Mouse (Mus musculus) liver, adult 2 months (tissue): ENCODE measurements around the gene Sbno1. TPM values are rescaled to one million over a fixed set of nuclear protein-coding genes. Genes with fewer than 3 reads are reported as not detected.

Experiments used
- DNase-seq: peaks from one replicate; pipeline ENCODE4 v3.0.0-alpha.2; 2011; ENCODE audit warnings: low read depth, low spot score; ENCODE audit errors: extremely low read depth
- H3K27ac ChIP-seq: fragments of 200-500 bp; replicated peaks from 2 replicates; pipeline ENCODE4 v1.5.1; 2012; ENCODE audit warnings: low read depth, mild to moderate bottlenecking, control low read depth, inconsistent platforms, low read length; ENCODE audit not compliant: insufficient read depth
- H3K27me3 ChIP-seq: fragments of 200-500 bp; 2 replicates; pipeline ENCODE4 v1.6.1; 2012; ENCODE audit warnings: mild to moderate bottlenecking, moderate library complexity, low read length, inconsistent platforms; ENCODE audit not compliant: control insufficient read depth, insufficient read depth
- H3K36me3 ChIP-seq: fragments of 200-500 bp; 2 replicates; pipeline ENCODE4 v1.6.1; 2012; ENCODE audit warnings: low read length, inconsistent platforms; ENCODE audit not compliant: control insufficient read depth, insufficient read depth
- H3K4me1 ChIP-seq: fragments of 200-500 bp; 2 replicates; pipeline ENCODE4 v1.6.1; 2011; ENCODE audit warnings: low read length; ENCODE audit not compliant: control insufficient read depth, insufficient read depth
- H3K4me3 ChIP-seq: fragments of 200-500 bp; 2 replicates; pipeline ENCODE4 v1.5.1; 2011; ENCODE audit warnings: low read depth, mild to moderate bottlenecking, control low read depth, low read length, moderate library complexity; ENCODE audit not compliant: insufficient read depth
- H3K79me2 ChIP-seq: fragments of 200-500 bp; 2 replicates; pipeline ENCODE4 v1.6.1; 2012; ENCODE audit warnings: inconsistent platforms, mild to moderate bottlenecking, low read length, moderate library complexity; ENCODE audit not compliant: control insufficient read depth, insufficient read depth
- H3K9ac ChIP-seq: fragments of 200-500 bp; 2 replicates; pipeline ENCODE4 v1.6.1; 2012; ENCODE audit warnings: low read depth, mild to moderate bottlenecking, control low read depth, inconsistent platforms, low read length
- CTCF ChIP-seq: fragments of 200-500 bp; IDR thresholded peaks from 2 replicates; pipeline ENCODE4 v1.5.1; 2011; ENCODE audit warnings: low read depth, low read length, control low read depth
- POLR2A ChIP-seq: fragments of 200-500 bp; IDR thresholded peaks from 2 replicates; pipeline ENCODE4 v1.6.1; 2011; ENCODE audit warnings: low read length, control low read depth; ENCODE audit not compliant: insufficient read depth; ENCODE audit errors: extremely low read depth
- WGBS: fragments of 180-500 bp; shearing (Covaris S2); methylation state at CpG from one replicate; pipeline ENCODE4 v1.1.7; 2018; 5-methylcytosine and 5-hydroxymethylcytosine counted together
- polyA plus RNA-seq: library from polyadenylated mRNA; depleted of rRNA; stranded (reverse); fragments of >200 nt; gene quantifications from 2 replicates; pipeline ENCODE4 v1.2.3, GENCODE M21; 2012; rRNA removed
- total RNA-seq: library from RNA; depleted of rRNA; stranded (reverse); fragments of >200 nt; gene quantifications from 2 replicates; pipeline ENCODE4 v1.2.3, GENCODE M21; 2014; rRNA removed

Sbno1 gene
- total and polyA plus RNA-seq, 2 experiments: 7.2 to 33.1 TPM

DNA sequence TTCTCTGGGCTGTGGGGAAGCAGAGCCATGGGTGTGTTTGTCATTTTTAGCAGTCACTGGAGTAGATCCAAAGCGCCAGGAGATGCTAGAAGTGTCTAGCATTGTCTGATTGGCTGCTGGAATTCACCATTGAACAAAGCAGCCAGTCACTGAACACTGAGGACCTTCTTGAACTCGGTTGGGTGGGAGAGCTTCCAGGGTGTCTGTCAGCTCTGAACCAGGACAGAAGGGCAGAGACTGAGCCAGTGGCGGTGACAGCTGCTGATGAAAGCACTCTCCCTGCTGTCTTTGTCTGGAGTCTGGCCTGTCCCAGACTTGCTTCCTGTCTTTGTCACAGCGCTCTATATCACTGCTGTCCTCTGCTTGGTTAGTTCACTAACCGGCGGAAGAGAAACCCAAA is 91.4 kb downstream of the Sbno1 start:
- H3K4me1 ChIP-seq: no peaks in the 10 kb centered on the region
- H3K4me3 ChIP-seq: no peak overlapping the region
- H3K36me3 ChIP-seq: no peaks in the 10 kb centered on the region
- 69% methylated on average over 6 of the region's 6 CpGs for WGBS
- H3K27ac ChIP-seq: no peak overlapping the region
- no peak for TF ChIP-seq POLR2A
- TF ChIP-seq CTCF: no peak
- no peaks in the 10 kb centered on the region for H3K79me2 ChIP-seq
- no peaks in the 10 kb centered on the region for H3K27me3 ChIP-seq
- no peak for DNase-seq
- no peak overlapping the region for H3K9ac ChIP-seq

- 94% methylated on average over 6 of the region's 6 CpGs for WGBS
- Histone ChIP-seq H3K4me3 (no peak overlapping the region), H3K4me1 (peaks cover 6% of the 10 kb centered on the region), H3K27ac (no peak overlapping the region), H3K9ac (no peak overlapping the region), H3K79me2 (no peaks in the 10 kb centered on the region; the same call in 1 of the 2 replicates), H3K27me3 (no peaks in the 10 kb centered on the region), H3K36me3 (no peaks in the 10 kb centered on the region)
- TF ChIP-seq CTCF: no peak
- no peak for TF ChIP-seq POLR2A
- DNase-seq: no peak
These were observed 95.7 kb downstream of the Sbno1 start for GRCm38 (mm10) chr5:124330086-124330485.

- peak within 1 kb of the TSS; percentile 84 for H3K27ac ChIP-seq
- peak within 1 kb of the TSS; percentile 83 for H3K9ac ChIP-seq
- no peak for TF ChIP-seq CTCF
- TF ChIP-seq POLR2A: peak; percentile 99
- no peaks in the 10 kb centered on the region; the same call in 1 of the 2 replicates for H3K79me2 ChIP-seq
- under 1% methylated on average over 72 of the region's 72 CpGs for WGBS
- H3K36me3 ChIP-seq: no peaks in the 10 kb centered on the region
- peaks cover 6% of the 10 kb centered on the region for H3K4me1 ChIP-seq
- no peaks in the 10 kb centered on the region for H3K27me3 ChIP-seq
- peak; percentile 97 for DNase-seq
- H3K4me3 ChIP-seq: peak within 1 kb of the TSS; percentile 81
These were observed 98.1 kb downstream of the Sbno1 start, which contains the start of the genes Mphosph9 and 2810006K23Rik for GRCm38 (mm10) chr5:124327510-124328364. Gene Mphosph9, minus strand, starts transcription at chr5:124327972. Gene 2810006K23Rik, plus strand, starts transcription at chr5:124328089.

GRCm38 (mm10) chr5:124326829-124327228 is 99.0 kb downstream of the Sbno1 start:
- H3K36me3 ChIP-seq: no peaks in the 10 kb centered on the region
- H3K4me1 ChIP-seq: peaks cover 6% of the 10 kb centered on the region
- no peaks in the 10 kb centered on the region; the same call in 1 of the 2 replicates for H3K79me2 ChIP-seq
- H3K27ac ChIP-seq: no peak overlapping the region
- peak overlapping the region; percentile 22; the same call in 1 of the 2 replicates for H3K9ac ChIP-seq
- DNase-seq: no peak
- H3K27me3 ChIP-seq: no peaks in the 10 kb centered on the region
- no peak overlapping the region for H3K4me3 ChIP-seq
- WGBS: 9% methylated on average over 8 of the region's 8 CpGs
- TF ChIP-seq CTCF (no peak), POLR2A (no peak)

Other genes with a start within 250 kb of the Sbno1 start
- 10.6 and 13.9 TPM in 2 replicates for gene Pitpnm2, start 176.2 kb downstream of the Sbno1 start, total RNA-seq
- gene Pitpnm2, start 176.2 kb downstream of the Sbno1 start, polyA plus RNA-seq: 25.5 and 30.3 TPM in 2 replicates
- gene Mphosph9, start 98.0 kb downstream of the Sbno1 start, total RNA-seq: 2.3 and 3.4 TPM in 2 replicates
- gene Mphosph9, start 98.0 kb downstream of the Sbno1 start, polyA plus RNA-seq: 0.54 and 1.1 TPM in 2 replicates
- 6.3 and 7.3 TPM in 2 replicates for gene 2810006K23Rik, start 97.9 kb downstream of the Sbno1 start, total RNA-seq
- gene 2810006K23Rik, start 97.9 kb downstream of the Sbno1 start, polyA plus RNA-seq: 5.1 and 5.3 TPM in 2 replicates
- gene Cdk2ap1, start 62.9 kb downstream of the Sbno1 start, total RNA-seq: 13.4 and 14.2 TPM in 2 replicates
- 33.5 and 38.2 TPM in 2 replicates for gene Cdk2ap1, start 62.9 kb downstream of the Sbno1 start, polyA plus RNA-seq
- gene Kmt5a, start 13.9 kb upstream of the Sbno1 start, total RNA-seq: 9.6 and 13.2 TPM in 2 replicates
- 14.7 and 15.1 TPM in 2 replicates for gene Kmt5a, start 13.9 kb upstream of the Sbno1 start, polyA plus RNA-seq
- 9.6 and 11.6 TPM in 2 replicates for gene Rilpl2, start 52.4 kb upstream of the Sbno1 start, total RNA-seq
- 10.1 and 10.4 TPM in 2 replicates for gene Rilpl2, start 52.4 kb upstream of the Sbno1 start, polyA plus RNA-seq
- 2.9 and 3.7 TPM in 2 replicates for gene Snrnp35, start 57.1 kb upstream of the Sbno1 start, total RNA-seq
- gene Snrnp35, start 57.1 kb upstream of the Sbno1 start, polyA plus RNA-seq: 2.2 and 2.5 TPM in 2 replicates
- gene Rilpl1, start 105.4 kb upstream of the Sbno1 start, total RNA-seq: 1.4 and 1.6 TPM in 2 replicates
- 0.97 and 2.0 TPM in 2 replicates for gene Rilpl1, start 105.4 kb upstream of the Sbno1 start, polyA plus RNA-seq
- 374 and 414 TPM in 2 replicates for gene Tmed2, start 114.7 kb upstream of the Sbno1 start, total RNA-seq
- gene Tmed2, start 114.7 kb upstream of the Sbno1 start, polyA plus RNA-seq: 124 and 135 TPM in 2 replicates
- 3.0 and 3.8 TPM in 2 replicates for gene Ddx55, start 126.9 kb upstream of the Sbno1 start, total RNA-seq
- 3.5 and 6.3 TPM in 2 replicates for gene Ddx55, start 126.9 kb upstream of the Sbno1 start, polyA plus RNA-seq
- gene Eif2b1, start 153.1 kb upstream of the Sbno1 start, total RNA-seq: 10.5 and 13.0 TPM in 2 replicates
- gene Eif2b1, start 153.1 kb upstream of the Sbno1 start, polyA plus RNA-seq: 12.0 and 13.2 TPM in 2 replicates
- gene Gtf2h3, start 153.1 kb upstream of the Sbno1 start, total RNA-seq: 11.9 and 12.2 TPM in 2 replicates
- gene Gtf2h3, start 153.1 kb upstream of the Sbno1 start, polyA plus RNA-seq: 21.2 and 23.9 TPM in 2 replicates
- 10.8 and 11.7 TPM in 2 replicates for gene Atp6v0a2, start 202.6 kb upstream of the Sbno1 start, total RNA-seq
- gene Atp6v0a2, start 202.6 kb upstream of the Sbno1 start, polyA plus RNA-seq: 16.4 and 18.0 TPM in 2 replicates